Mouse (Mus musculus): ENCODE data around the gene Siah3. TPM values are rescaled to one million over a fixed set of nuclear protein-coding genes. Genes with fewer than 3 reads are reported as not detected.

Gene Siah3
- total RNA-seq, 2 experiments from 2014 or later, result 8.2 to 8.3 TPM

GRCm38 (mm10) chr14:75505126-75505840, 49.5 kb downstream of the Siah3 start:
- no peak for DNase-seq (ENCODE audit: extremely low spot score in 1 of 2, low spot score in 2 of 2)
- Histone ChIP-seq H3K4me3 (no peak overlapping the region), H3K27ac (no peak overlapping the region)
- TF ChIP-seq CTCF (IDR thresholded peaks at IDR 0.05), result no peak
- intact Hi-C loops (cut with DNase I), result no loop called here

- no peak for TF ChIP-seq CTCF (IDR thresholded peaks at IDR 0.05)
- no peak overlapping the region for H3K27ac ChIP-seq
- intact Hi-C loops (cut with DNase I), result no loop called here
- H3K4me3 ChIP-seq, result no peak overlapping the region
- DNase-seq (ENCODE audit: extremely low spot score in 1 of 2, low spot score in 2 of 2), result no peak
These were observed 50.5 kb downstream of the Siah3 start for GRCm38 (mm10) chr14:75506246-75506645.

GRCm38 (mm10) chr14:75510125-75510524, 54.3 kb downstream of the Siah3 start:
- Histone ChIP-seq H3K4me3 (no peak overlapping the region), H3K27ac (no peak overlapping the region)
- intact Hi-C loops (cut with DNase I), result no loop called here
- DNase-seq (ENCODE audit: extremely low spot score in 1 of 2, low spot score in 2 of 2), result no peak
- TF ChIP-seq CTCF (IDR thresholded peaks at IDR 0.05), result no peak

- no peak overlapping the region for H3K4me3 ChIP-seq
- intact Hi-C loops (cut with DNase I), result no loop called here
- no peak for TF ChIP-seq CTCF (IDR thresholded peaks at IDR 0.05)
- H3K27ac ChIP-seq, result no peak overlapping the region
- no peak for DNase-seq (ENCODE audit: extremely low spot score in 1 of 2, low spot score in 2 of 2)
These were observed 57.2 kb downstream of the Siah3 start for GRCm38 (mm10) chr14:75512946-75513345.

- DNase-seq (ENCODE audit: extremely low spot score in 1 of 2, low spot score in 2 of 2), result no peak
- H3K4me3 ChIP-seq, result no peak overlapping the region
- intact Hi-C loops (cut with DNase I), result no loop called here
- H3K27ac ChIP-seq, result no peak overlapping the region
- TF ChIP-seq CTCF (IDR thresholded peaks at IDR 0.05), result no peak
These were observed 60.4 kb downstream of the Siah3 start for GRCm38 (mm10) chr14:75516161-75516560.

- Histone ChIP-seq H3K4me3 (no peak overlapping the region), H3K27ac (no peak overlapping the region)
- no peak for DNase-seq (ENCODE audit: extremely low spot score in 1 of 2, low spot score in 2 of 2)
- no peak for TF ChIP-seq CTCF (IDR thresholded peaks at IDR 0.05)
- intact Hi-C loops (cut with DNase I), result no loop called here
These were observed 61.3 kb downstream of the Siah3 start for GRCm38 (mm10) chr14:75516917-75517595.

GRCm38 (mm10) chr14:75518196-75518887, 62.6 kb downstream of the Siah3 start:
- intact Hi-C loops (cut with DNase I), result no loop called here
- Histone ChIP-seq H3K4me3 (no peak overlapping the region), H3K27ac (no peak overlapping the region)
- TF ChIP-seq CTCF (IDR thresholded peaks at IDR 0.05), result no peak
- no peak for DNase-seq (ENCODE audit: extremely low spot score in 1 of 2, low spot score in 2 of 2)

GRCm38 (mm10) chr14:75518899-75519298, 63.1 kb downstream of the Siah3 start:
- Histone ChIP-seq H3K4me3 (no peak overlapping the region), H3K27ac (no peak overlapping the region)
- DNase-seq (ENCODE audit: extremely low spot score in 1 of 2, low spot score in 2 of 2), result no peak

GRCm38 (mm10) chr14:75519668-75520067, 63.9 kb downstream of the Siah3 start:
- Histone ChIP-seq H3K27ac (no peak overlapping the region), H3K4me3 (no peak overlapping the region)
- intact Hi-C loops (cut with DNase I), result no loop called here
- no peak for DNase-seq (ENCODE audit: extremely low spot score in 1 of 2, low spot score in 2 of 2)
- TF ChIP-seq CTCF (IDR thresholded peaks at IDR 0.05), result no peak

More at GRCm38 (mm10) chr14:75518899-75519298, 63.1 kb downstream of the Siah3 start:
- TF ChIP-seq CTCF (IDR thresholded peaks at IDR 0.05), result no peak
- intact Hi-C loops (cut with DNase I), result no loop called here

GRCm38 (mm10) chr14:75524648-75525047, 68.9 kb downstream of the Siah3 start:
- no peak for DNase-seq (ENCODE audit: extremely low spot score in 1 of 2, low spot score in 2 of 2)
- Histone ChIP-seq H3K27ac (no peak overlapping the region), H3K4me3 (no peak overlapping the region)
- TF ChIP-seq CTCF (IDR thresholded peaks at IDR 0.05), result no peak
- intact Hi-C loops (cut with DNase I), result no loop called here

GRCm38 (mm10) chr14:75525376-75526145, 69.8 kb downstream of the Siah3 start:
- TF ChIP-seq CTCF (IDR thresholded peaks at IDR 0.05), result no peak
- Histone ChIP-seq H3K27ac (no peak overlapping the region), H3K4me3 (no peak overlapping the region)
- intact Hi-C loops (cut with DNase I), result loop anchor here (2.0 kb wide), 1 partner anchor 69 kb away; no protein-coding TSS in a partner anchor
- DNase-seq (ENCODE audit: extremely low spot score in 1 of 2, low spot score in 2 of 2), result no peak

Data from left cerebral cortex, adult 2 months (tissue).